Mouse (Mus musculus): Measurements from ENCODE around the gene Rbfox3. TPM values are rescaled to one million over a fixed set of nuclear protein-coding genes. Genes with fewer than 3 reads are reported as not detected.

Rbfox3 gene
- polyA plus RNA-seq, 1 experiment from 2014 or later: 54.9 TPM

DNA sequence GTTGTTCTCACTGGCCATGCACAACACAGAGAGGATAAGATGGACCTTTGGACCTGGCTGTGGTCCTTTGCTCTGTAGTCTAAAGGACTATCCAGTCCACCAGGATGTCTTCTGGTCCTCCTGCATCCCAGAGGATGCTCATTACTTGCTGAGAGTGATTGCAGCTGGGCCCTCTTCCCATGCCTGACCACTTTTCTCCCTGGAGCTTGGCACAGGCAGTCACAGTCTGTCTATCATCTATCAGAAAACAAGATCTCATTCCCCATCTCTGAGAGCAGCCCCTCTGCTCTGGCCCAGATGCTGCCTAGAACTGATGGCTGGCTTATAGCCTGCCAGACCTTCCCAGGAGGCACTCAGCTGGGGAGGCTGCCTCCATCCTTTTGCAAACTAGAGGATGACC is 166.1 kb downstream of the Rbfox3 start:
- H3K4me1 ChIP-seq (ENCODE audit: control insufficient read depth, insufficient read depth, low read length): peaks cover 22% of the 10 kb centered on the region
- H3K4me2 ChIP-seq (ENCODE audit: low read length): peak overlapping the region; percentile 38
- no peak for ATAC-seq
- no peaks in the 10 kb centered on the region for H3K9me3 ChIP-seq (replicated peaks; ENCODE audit: control insufficient read depth, low read length, poor library complexity, severe bottlenecking)
- H3K36me3 ChIP-seq (ENCODE audit: control insufficient read depth, insufficient read depth, low read length): no peaks in the 10 kb centered on the region
- H3K9ac ChIP-seq (ENCODE audit: low read depth, low read length): no peak overlapping the region
- peak overlapping the region; percentile 23; the same call in 1 of the 2 replicates for H3K27ac ChIP-seq (ENCODE audit: low read length)
- no peak overlapping the region for H3K4me3 ChIP-seq (ENCODE audit: low read depth, low read length)
- no peaks in the 10 kb centered on the region for H3K27me3 ChIP-seq (ENCODE audit: control insufficient read depth, insufficient read depth, low read depth, low read length)

DNA sequence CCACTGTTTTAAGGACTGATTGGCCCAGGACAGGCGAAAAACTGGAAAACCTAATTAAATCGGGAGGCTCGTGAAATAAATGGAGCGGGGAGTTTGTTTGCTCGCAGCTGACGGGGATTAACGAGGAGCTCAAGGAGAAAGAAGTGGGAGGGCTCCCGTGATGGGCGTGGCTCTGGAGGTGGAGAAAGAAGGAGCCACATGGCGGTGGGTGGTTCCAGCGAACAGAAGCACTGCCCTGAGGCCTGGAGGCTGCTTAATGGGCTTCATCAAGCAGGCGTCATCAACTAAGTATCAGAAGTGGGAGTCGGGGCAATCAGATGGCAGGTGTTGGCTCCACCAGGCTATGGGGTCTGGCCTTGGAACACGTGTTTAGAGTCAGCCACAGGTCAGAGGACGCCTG is 166.6 kb downstream of the Rbfox3 start:
- Histone ChIP-seq H3K4me3 (ENCODE audit: low read depth, low read length) (0 out of 2 replicates have a peak overlapping the region, but pooled peaks have one; percentile 2), H3K27me3 (ENCODE audit: control insufficient read depth, insufficient read depth, low read depth, low read length) (no peaks in the 10 kb centered on the region), H3K9me3 (replicated peaks; ENCODE audit: control insufficient read depth, low read length, poor library complexity, severe bottlenecking) (no peaks in the 10 kb centered on the region), H3K27ac (ENCODE audit: low read length) (0 out of 2 replicates have a peak overlapping the region, but pooled peaks have one; percentile 39), H3K36me3 (ENCODE audit: control insufficient read depth, insufficient read depth, low read length) (no peaks in the 10 kb centered on the region), H3K4me2 (ENCODE audit: low read length) (peak overlapping the region; percentile 38), H3K9ac (ENCODE audit: low read depth, low read length) (peak overlapping the region; percentile 39; the same call in 1 of the 2 replicates), H3K4me1 (ENCODE audit: control insufficient read depth, insufficient read depth, low read length) (peaks cover 27% of the 10 kb centered on the region)
- 3% methylated on average over 15 of the region's 15 CpGs for WGBS
- no peak for ATAC-seq

DNA sequence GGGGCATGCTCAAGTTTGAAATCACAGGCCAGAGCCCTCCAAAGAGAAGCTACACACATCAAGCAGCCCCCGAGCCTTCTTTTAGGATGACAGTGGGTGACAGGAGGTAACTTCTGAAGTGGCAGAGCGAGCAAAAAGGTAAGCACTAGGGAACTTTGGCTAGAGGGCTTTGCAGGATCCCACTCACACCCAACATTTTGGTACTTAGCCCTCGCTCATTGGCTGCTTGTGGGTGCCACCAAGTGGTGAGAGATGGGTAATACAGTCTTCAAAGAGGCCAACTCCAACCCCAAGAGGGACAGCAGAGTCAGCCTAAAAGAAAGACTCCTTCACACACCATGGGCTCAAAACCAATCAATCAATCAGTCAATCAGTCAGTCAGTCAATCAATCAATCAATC is 168.6 kb downstream of the Rbfox3 start:
- H3K36me3 ChIP-seq (ENCODE audit: control insufficient read depth, insufficient read depth, low read length): no peaks in the 10 kb centered on the region
- no peak for ATAC-seq
- H3K4me3 ChIP-seq (ENCODE audit: low read depth, low read length): no peak overlapping the region
- H3K4me2 ChIP-seq (ENCODE audit: low read length): no peak overlapping the region
- H3K27me3 ChIP-seq (ENCODE audit: control insufficient read depth, insufficient read depth, low read depth, low read length): no peaks in the 10 kb centered on the region
- H3K27ac ChIP-seq (ENCODE audit: low read length): no peak overlapping the region
- no peak overlapping the region for H3K9ac ChIP-seq (ENCODE audit: low read depth, low read length)
- H3K9me3 ChIP-seq (replicated peaks; ENCODE audit: control insufficient read depth, low read length, poor library complexity, severe bottlenecking): no peaks in the 10 kb centered on the region
- peaks cover 39% of the 10 kb centered on the region for H3K4me1 ChIP-seq (ENCODE audit: control insufficient read depth, insufficient read depth, low read length)
- whole genome bisulfite sequencing: 19% methylated on average over 3 of the region's 3 CpGs

DNA sequence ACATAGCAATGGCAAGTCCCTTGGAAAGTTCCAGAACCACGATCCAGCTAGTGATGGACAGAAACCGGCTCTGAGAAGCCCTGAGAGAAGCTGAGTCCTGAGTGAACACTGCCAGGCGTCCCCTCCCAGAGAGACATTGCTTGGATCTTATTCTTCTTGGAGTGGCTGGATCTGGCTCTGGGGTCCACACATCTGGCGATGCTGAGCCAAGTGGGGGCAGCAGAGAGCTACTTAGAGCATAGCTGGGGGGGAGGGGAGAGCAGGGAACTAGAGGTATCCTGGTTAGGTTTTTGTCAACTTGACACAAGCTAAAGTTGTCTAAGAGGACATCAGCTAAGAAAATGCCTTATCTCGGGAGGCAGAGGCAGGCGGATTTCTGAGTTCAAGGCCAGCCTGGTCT is 170.1 kb downstream of the Rbfox3 start:
- ATAC-seq: no peak
- no peaks in the 10 kb centered on the region for H3K9me3 ChIP-seq (replicated peaks; ENCODE audit: control insufficient read depth, low read length, poor library complexity, severe bottlenecking)
- H3K4me3 ChIP-seq (ENCODE audit: low read depth, low read length): no peak overlapping the region
- H3K27ac ChIP-seq (ENCODE audit: low read length): no peak overlapping the region
- no peak overlapping the region for H3K9ac ChIP-seq (ENCODE audit: low read depth, low read length)
- peaks cover 39% of the 10 kb centered on the region for H3K4me1 ChIP-seq (ENCODE audit: control insufficient read depth, insufficient read depth, low read length)
- H3K4me2 ChIP-seq (ENCODE audit: low read length): no peak overlapping the region
- no peaks in the 10 kb centered on the region for H3K27me3 ChIP-seq (ENCODE audit: control insufficient read depth, insufficient read depth, low read depth, low read length)
- WGBS: 44% methylated on average over 6 of the region's 6 CpGs
- no peaks in the 10 kb centered on the region for H3K36me3 ChIP-seq (ENCODE audit: control insufficient read depth, insufficient read depth, low read length)

DNA sequence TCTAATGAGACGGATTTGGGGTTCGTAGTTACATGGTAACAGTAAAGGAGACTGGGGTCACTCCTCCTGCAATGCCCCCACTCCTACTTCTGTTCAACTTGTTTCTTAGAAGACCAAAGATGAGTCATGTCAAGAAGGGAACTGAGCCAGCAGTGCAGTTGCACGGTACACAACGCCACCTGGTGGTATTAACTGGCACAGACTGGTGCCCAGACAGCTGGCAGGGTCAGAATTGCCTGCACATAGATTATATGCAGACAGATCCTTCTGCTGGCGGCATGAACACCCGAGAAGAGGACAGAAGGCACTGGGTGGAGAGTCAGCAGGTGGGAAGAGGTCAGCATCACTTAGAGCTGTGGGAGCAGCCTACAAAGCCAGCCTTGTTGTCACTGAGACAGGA is 171.4 kb downstream of the Rbfox3 start:
- 11% methylated on average over 6 of the region's 6 CpGs for WGBS
- Histone ChIP-seq H3K9ac (ENCODE audit: low read depth, low read length) (no peak overlapping the region), H3K36me3 (ENCODE audit: control insufficient read depth, insufficient read depth, low read length) (no peaks in the 10 kb centered on the region), H3K9me3 (replicated peaks; ENCODE audit: control insufficient read depth, low read length, poor library complexity, severe bottlenecking) (no peaks in the 10 kb centered on the region), H3K27ac (ENCODE audit: low read length) (no peak overlapping the region), H3K4me2 (ENCODE audit: low read length) (no peak overlapping the region), H3K27me3 (ENCODE audit: control insufficient read depth, insufficient read depth, low read depth, low read length) (no peaks in the 10 kb centered on the region), H3K4me3 (ENCODE audit: low read depth, low read length) (no peak overlapping the region), H3K4me1 (ENCODE audit: control insufficient read depth, insufficient read depth, low read length) (peaks cover 31% of the 10 kb centered on the region)
- ATAC-seq: peak; percentile 29; the same call in 1 of the 2 replicates

DNA sequence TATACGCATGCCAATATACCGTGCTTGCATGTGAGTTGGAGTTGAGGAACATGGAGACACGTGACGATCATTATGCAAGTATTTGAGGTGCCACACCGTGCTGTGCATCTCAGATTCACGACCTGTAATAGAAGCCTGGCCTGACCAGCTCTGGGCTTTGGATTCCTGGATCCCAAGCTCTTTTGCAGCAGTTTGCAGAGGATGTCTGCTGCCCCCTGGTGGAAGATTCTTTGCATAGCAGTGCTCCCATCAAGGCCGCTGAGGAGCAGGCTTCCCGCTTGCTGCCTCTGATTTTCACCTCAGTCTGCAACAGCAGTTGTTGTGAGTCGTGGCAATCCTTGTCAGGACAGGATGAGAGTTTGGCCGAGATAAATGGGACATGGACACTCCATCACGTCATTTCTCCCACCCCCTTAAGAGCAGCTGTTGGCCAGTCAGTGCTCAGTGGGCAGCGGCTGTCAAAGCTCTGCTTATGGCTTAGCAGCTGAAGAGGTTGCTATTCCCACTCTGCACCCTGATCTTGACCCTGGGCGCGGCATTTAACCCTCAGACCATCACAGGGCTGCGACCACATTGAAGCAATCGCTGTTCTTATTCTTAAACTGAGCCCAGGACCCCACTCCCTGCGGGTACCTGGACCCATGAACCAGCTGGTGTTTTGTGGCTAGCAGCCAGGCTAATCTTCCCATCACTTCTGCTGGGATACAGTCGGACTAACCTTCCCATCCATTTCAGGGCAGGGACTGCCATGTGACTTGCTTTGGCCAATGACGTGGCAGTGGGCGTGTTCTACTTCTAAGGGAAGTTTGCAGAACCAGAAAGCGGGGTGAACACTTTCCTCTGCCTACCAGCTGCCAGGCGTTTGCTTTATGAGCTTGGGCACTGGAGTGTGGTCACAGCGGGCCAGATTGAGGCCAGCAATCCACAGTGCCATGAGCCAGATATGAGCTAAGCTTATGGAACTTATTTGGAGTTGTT is 172.3 kb downstream of the Rbfox3 start:
- no peak overlapping the region for H3K4me3 ChIP-seq (ENCODE audit: low read depth, low read length)
- H3K27ac ChIP-seq (ENCODE audit: low read length): no peak overlapping the region
- H3K4me2 ChIP-seq (ENCODE audit: low read length): peak overlapping the region; percentile 31
- peaks cover 23% of the 10 kb centered on the region; the same call in 1 of the 2 replicates for H3K4me1 ChIP-seq (ENCODE audit: control insufficient read depth, insufficient read depth, low read length)
- H3K9ac ChIP-seq (ENCODE audit: low read depth, low read length): no peak overlapping the region; the same call in 1 of the 2 replicates
- H3K36me3 ChIP-seq (ENCODE audit: control insufficient read depth, insufficient read depth, low read length): no peaks in the 10 kb centered on the region
- 8% methylated on average over 23 of the region's 23 CpGs for WGBS
- peak; percentile 59 for ATAC-seq
- no peaks in the 10 kb centered on the region for H3K9me3 ChIP-seq (replicated peaks; ENCODE audit: control insufficient read depth, low read length, poor library complexity, severe bottlenecking)
- H3K27me3 ChIP-seq (ENCODE audit: control insufficient read depth, insufficient read depth, low read depth, low read length): no peaks in the 10 kb centered on the region

DNA sequence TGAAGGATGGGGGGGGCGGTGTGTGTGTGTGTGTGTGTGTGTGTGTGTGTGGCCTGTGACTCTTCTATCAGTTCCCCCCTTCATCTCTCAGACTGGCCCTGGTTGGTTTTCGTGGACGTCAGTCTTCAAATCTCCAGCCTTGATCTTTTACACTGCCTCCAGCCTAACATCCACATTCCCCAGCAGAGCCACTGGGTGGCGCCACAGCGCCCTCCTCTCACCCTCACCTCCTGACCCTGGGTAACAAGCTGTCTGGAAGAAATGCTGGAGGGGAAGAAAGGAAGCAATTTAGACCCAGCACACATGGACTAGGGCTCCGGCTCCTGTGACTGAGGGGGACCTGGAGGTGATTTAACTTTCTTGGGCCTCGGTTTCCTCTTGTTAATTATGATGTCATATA is 173.1 kb downstream of the Rbfox3 start:
- no peaks in the 10 kb centered on the region for H3K27me3 ChIP-seq (ENCODE audit: control insufficient read depth, insufficient read depth, low read depth, low read length)
- no peak overlapping the region for H3K27ac ChIP-seq (ENCODE audit: low read length)
- H3K4me2 ChIP-seq (ENCODE audit: low read length): no peak overlapping the region
- no peaks in the 10 kb centered on the region for H3K9me3 ChIP-seq (replicated peaks; ENCODE audit: control insufficient read depth, low read length, poor library complexity, severe bottlenecking)
- no peak overlapping the region for H3K9ac ChIP-seq (ENCODE audit: low read depth, low read length)
- H3K4me1 ChIP-seq (ENCODE audit: control insufficient read depth, insufficient read depth, low read length): peaks cover 23% of the 10 kb centered on the region; the same call in 1 of the 2 replicates
- H3K36me3 ChIP-seq (ENCODE audit: control insufficient read depth, insufficient read depth, low read length): no peaks in the 10 kb centered on the region
- no peak for ATAC-seq
- no peak overlapping the region for H3K4me3 ChIP-seq (ENCODE audit: low read depth, low read length)
- 41% methylated on average over 7 of the region's 7 CpGs for WGBS

DNA sequence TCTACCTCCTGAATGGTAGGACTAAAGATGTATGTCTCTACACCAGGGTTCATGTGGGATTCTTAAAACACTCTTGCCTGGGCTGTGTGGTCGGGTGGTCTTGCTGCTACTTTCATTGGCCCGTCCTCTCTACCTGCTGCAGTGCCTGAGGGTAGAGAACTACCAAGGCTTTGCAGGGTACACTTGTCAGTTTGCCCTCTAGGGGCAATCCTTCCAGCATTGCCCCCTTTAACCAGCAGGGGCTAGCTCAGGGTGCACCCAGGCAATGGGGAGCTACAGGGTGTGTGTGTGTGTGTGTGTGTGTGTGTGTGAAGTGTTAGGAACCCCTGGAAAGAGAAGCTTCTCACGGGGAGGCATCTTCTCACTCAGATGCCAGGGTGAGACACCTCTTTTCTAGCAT is 173.6 kb downstream of the Rbfox3 start:
- no peak overlapping the region for H3K4me2 ChIP-seq (ENCODE audit: low read length)
- H3K9ac ChIP-seq (ENCODE audit: low read depth, low read length): no peak overlapping the region
- ATAC-seq: no peak
- no peaks in the 10 kb centered on the region for H3K27me3 ChIP-seq (ENCODE audit: control insufficient read depth, insufficient read depth, low read depth, low read length)
- peaks cover 23% of the 10 kb centered on the region; the same call in 1 of the 2 replicates for H3K4me1 ChIP-seq (ENCODE audit: control insufficient read depth, insufficient read depth, low read length)
- no peaks in the 10 kb centered on the region for H3K36me3 ChIP-seq (ENCODE audit: control insufficient read depth, insufficient read depth, low read length)
- WGBS: 65% methylated on average over 3 of the region's 3 CpGs
- H3K27ac ChIP-seq (ENCODE audit: low read length): no peak overlapping the region
- no peaks in the 10 kb centered on the region for H3K9me3 ChIP-seq (replicated peaks; ENCODE audit: control insufficient read depth, low read length, poor library complexity, severe bottlenecking)
- no peak overlapping the region for H3K4me3 ChIP-seq (ENCODE audit: low read depth, low read length)

DNA sequence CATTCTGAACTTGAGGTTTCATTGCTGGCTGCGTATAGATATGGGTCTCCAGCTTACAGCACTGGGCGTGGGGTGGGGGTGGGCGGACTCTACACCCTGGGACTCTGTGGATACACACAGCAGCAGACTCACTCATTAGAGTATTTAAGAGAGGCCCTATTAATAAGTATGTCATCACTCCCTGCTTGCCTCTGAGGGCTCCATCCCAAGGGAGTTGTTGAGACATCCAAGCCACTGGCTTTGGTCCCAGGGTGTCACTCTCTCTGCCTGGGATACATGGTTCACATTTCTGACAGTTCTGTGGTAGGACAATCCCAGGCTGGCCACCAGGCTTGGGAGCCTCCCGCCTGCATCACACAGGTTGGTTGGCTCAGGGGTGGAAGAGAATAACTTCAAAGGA is 174.4 kb downstream of the Rbfox3 start:
- Histone ChIP-seq H3K4me2 (ENCODE audit: low read length) (no peak overlapping the region), H3K9ac (ENCODE audit: low read depth, low read length) (no peak overlapping the region), H3K27ac (ENCODE audit: low read length) (no peak overlapping the region), H3K27me3 (ENCODE audit: control insufficient read depth, insufficient read depth, low read depth, low read length) (no peaks in the 10 kb centered on the region), H3K36me3 (ENCODE audit: control insufficient read depth, insufficient read depth, low read length) (no peaks in the 10 kb centered on the region), H3K4me3 (ENCODE audit: low read depth, low read length) (no peak overlapping the region), H3K4me1 (ENCODE audit: control insufficient read depth, insufficient read depth, low read length) (peaks cover 23% of the 10 kb centered on the region; the same call in 1 of the 2 replicates), H3K9me3 (replicated peaks; ENCODE audit: control insufficient read depth, low read length, poor library complexity, severe bottlenecking) (no peaks in the 10 kb centered on the region)
- WGBS: 92% methylated on average over 4 of the region's 4 CpGs
- no peak for ATAC-seq
